Mouse (Mus musculus): ENCODE measurements around the gene Tekt4. TPM values are rescaled to one million over a fixed set of nuclear protein-coding genes. Genes with fewer than 3 reads are reported as not detected.

The Tekt4 gene
- total RNA-seq, 1 experiment: not detected

GRCm38 (mm10) chr17:25416219-25416618 is 38.2 kb upstream of the Tekt4 start:
- no peak for TF ChIP-seq CHD2 (IDR thresholded peaks at IDR 0.05; ENCODE audit: low read depth, low read length)
- no peak for TF ChIP-seq ZNF384 (IDR thresholded peaks at IDR 0.05; ENCODE audit: low read depth, low read length)
- TF ChIP-seq ZC3H11A (IDR thresholded peaks at IDR 0.05; ENCODE audit: borderline replicate concordance, low read depth, low read length): no peak
- TF ChIP-seq MAFK (IDR thresholded peaks at IDR 0.05; ENCODE audit: insufficient read depth, low read depth, low read length): no peak
- no peak for TF ChIP-seq HCFC1 (IDR thresholded peaks at IDR 0.05; ENCODE audit: borderline replicate concordance, insufficient read depth, low read length)
- no peaks in the 10 kb centered on the region for H3K36me3 ChIP-seq (ENCODE audit: control insufficient read depth, insufficient read depth, low read length, poor library complexity, severe bottlenecking)
- H3K4me1 ChIP-seq (ENCODE audit: control insufficient read depth in 2 of 2, insufficient read depth in 2 of 2, low read length in 2 of 2, poor library complexity in 1 of 2): peaks cover 0 to 22% of the 10 kb centered on the region in 2 experiments; a peak in 2 of 4 replicates
- H3K27ac ChIP-seq (ENCODE audit: insufficient read depth, low read depth, low read length, poor library complexity, severe bottlenecking): no peak overlapping the region
- H3K9me3 ChIP-seq (ENCODE audit: control insufficient read depth, insufficient read depth, low read depth, low read length): no peaks in the 10 kb centered on the region
- H3K4me3 ChIP-seq (ENCODE audit: insufficient read depth in 1 of 2, low read depth in 1 of 2, low read length in 2 of 2, poor library complexity in 1 of 2, severe bottlenecking in 1 of 2): no peak overlapping the region
- in situ Hi-C loops (cut with MboI; ENCODE audit: low sequenced_read_pairs in 2 of 2, unreplicated experiment in 2 of 2): no loop called here
- no peak overlapping the region for H3K9ac ChIP-seq (ENCODE audit: insufficient read depth, low read depth, low read length, poor library complexity, severe bottlenecking)
- no peak for DNase-seq (ENCODE audit: low read depth, low spot score)

- H3K27ac ChIP-seq (ENCODE audit: insufficient read depth, low read depth, low read length, poor library complexity, severe bottlenecking): no peak overlapping the region
Observed at GRCm38 (mm10) chr17:25417990-25418389, 36.4 kb upstream of the Tekt4 start.

DNA sequence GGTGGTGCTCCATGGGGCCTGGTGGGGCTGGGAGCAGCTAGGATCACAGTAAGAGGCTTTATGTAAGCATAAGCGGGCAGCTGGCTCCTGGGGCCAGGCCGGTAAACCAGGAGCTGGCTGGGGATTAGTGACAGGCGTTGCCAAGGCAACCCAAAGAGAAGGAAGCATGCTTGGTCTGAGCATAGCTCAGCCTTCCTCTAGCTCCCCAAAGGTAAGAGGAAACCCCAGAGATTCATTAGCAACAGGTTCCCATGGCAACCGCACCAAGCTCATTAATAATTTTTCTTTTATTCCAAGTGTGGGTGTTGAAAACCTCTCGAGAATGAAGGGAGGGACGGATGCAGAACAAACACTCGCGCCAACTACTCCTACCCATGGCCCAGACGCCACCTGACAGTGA is 35.5 kb upstream of the Tekt4 start:
- Histone ChIP-seq H3K4me1 (ENCODE audit: control insufficient read depth in 2 of 2, insufficient read depth in 2 of 2, low read length in 2 of 2, poor library complexity in 1 of 2) (peaks cover 0 to 22% of the 10 kb centered on the region in 2 experiments; a peak in 2 of 4 replicates), H3K9me3 (ENCODE audit: control insufficient read depth, insufficient read depth, low read depth, low read length) (no peaks in the 10 kb centered on the region), H3K9ac (ENCODE audit: insufficient read depth, low read depth, low read length, poor library complexity, severe bottlenecking) (no peak overlapping the region), H3K27ac (ENCODE audit: insufficient read depth, low read depth, low read length, poor library complexity, severe bottlenecking) (no peak overlapping the region), H3K36me3 (ENCODE audit: control insufficient read depth, insufficient read depth, low read length, poor library complexity, severe bottlenecking) (no peaks in the 10 kb centered on the region), H3K4me3 (ENCODE audit: insufficient read depth in 1 of 2, low read depth in 1 of 2, low read length in 2 of 2, poor library complexity in 1 of 2, severe bottlenecking in 1 of 2) (no peak overlapping the region)
- TF ChIP-seq ZC3H11A (IDR thresholded peaks at IDR 0.05; ENCODE audit: borderline replicate concordance, low read depth, low read length) (no peak), MAFK (IDR thresholded peaks at IDR 0.05; ENCODE audit: insufficient read depth, low read depth, low read length) (no peak)
- no peak for DNase-seq (ENCODE audit: low read depth, low spot score)
- in situ Hi-C loops (cut with MboI; ENCODE audit: low sequenced_read_pairs in 2 of 2, unreplicated experiment in 2 of 2): no loop called here

More at GRCm38 (mm10) chr17:25417990-25418389, 36.4 kb upstream of the Tekt4 start:
- no peak overlapping the region for H3K9ac ChIP-seq (ENCODE audit: insufficient read depth, low read depth, low read length, poor library complexity, severe bottlenecking)
- no peaks in the 10 kb centered on the region for H3K36me3 ChIP-seq (ENCODE audit: control insufficient read depth, insufficient read depth, low read length, poor library complexity, severe bottlenecking)
- H3K9me3 ChIP-seq (ENCODE audit: control insufficient read depth, insufficient read depth, low read depth, low read length): no peaks in the 10 kb centered on the region
- peaks cover 0 to 22% of the 10 kb centered on the region in 2 experiments; a peak in 2 of 4 replicates for H3K4me1 ChIP-seq (ENCODE audit: control insufficient read depth in 2 of 2, insufficient read depth in 2 of 2, low read length in 2 of 2, poor library complexity in 1 of 2)
- in situ Hi-C loops (cut with MboI; ENCODE audit: low sequenced_read_pairs in 2 of 2, unreplicated experiment in 2 of 2): no loop called here
- H3K4me3 ChIP-seq (ENCODE audit: insufficient read depth in 1 of 2, low read depth in 1 of 2, low read length in 2 of 2, poor library complexity in 1 of 2, severe bottlenecking in 1 of 2): no peak overlapping the region
- DNase-seq (ENCODE audit: low read depth, low spot score): no peak
- no peak for TF ChIP-seq HCFC1 (IDR thresholded peaks at IDR 0.05; ENCODE audit: borderline replicate concordance, insufficient read depth, low read length)
- no peak for TF ChIP-seq ZNF384 (IDR thresholded peaks at IDR 0.05; ENCODE audit: low read depth, low read length)
- no peak for TF ChIP-seq MAFK (IDR thresholded peaks at IDR 0.05; ENCODE audit: insufficient read depth, low read depth, low read length)
- no peak for TF ChIP-seq ZC3H11A (IDR thresholded peaks at IDR 0.05; ENCODE audit: borderline replicate concordance, low read depth, low read length)
- TF ChIP-seq CHD2 (IDR thresholded peaks at IDR 0.05; ENCODE audit: low read depth, low read length): no peak

DNA sequence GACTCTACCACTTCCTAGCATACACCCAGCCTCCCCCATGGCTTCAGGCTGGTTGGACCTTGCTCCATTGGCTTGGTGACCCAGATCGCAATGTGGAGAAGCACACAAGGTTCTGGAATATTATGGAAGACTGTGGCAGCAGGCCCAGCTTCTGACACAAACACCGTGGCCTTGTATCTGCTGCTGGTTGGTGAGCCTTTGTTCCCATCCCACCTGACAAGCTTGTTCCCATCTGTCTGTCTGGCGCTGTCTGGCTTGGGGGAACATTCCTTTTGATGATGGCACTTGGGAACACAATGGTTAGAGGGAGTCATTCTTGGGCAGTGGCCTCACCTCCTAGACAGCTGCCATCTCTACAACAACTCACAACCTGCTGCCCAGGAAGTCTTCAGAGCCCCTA is 33.4 kb upstream of the Tekt4 start:
- in situ Hi-C loops (cut with MboI; ENCODE audit: low sequenced_read_pairs in 2 of 2, unreplicated experiment in 2 of 2): no loop called here
- H3K4me3 ChIP-seq (ENCODE audit: insufficient read depth in 1 of 2, low read depth in 1 of 2, low read length in 2 of 2, poor library complexity in 1 of 2, severe bottlenecking in 1 of 2): no peak overlapping the region
- no peak overlapping the region for H3K9ac ChIP-seq (ENCODE audit: insufficient read depth, low read depth, low read length, poor library complexity, severe bottlenecking)
- TF ChIP-seq MAFK (IDR thresholded peaks at IDR 0.05; ENCODE audit: insufficient read depth, low read depth, low read length): no peak
- no peak for TF ChIP-seq ZNF384 (IDR thresholded peaks at IDR 0.05; ENCODE audit: low read depth, low read length)
- TF ChIP-seq HCFC1 (IDR thresholded peaks at IDR 0.05; ENCODE audit: borderline replicate concordance, insufficient read depth, low read length): no peak
- TF ChIP-seq CHD2 (IDR thresholded peaks at IDR 0.05; ENCODE audit: low read depth, low read length): no peak
- TF ChIP-seq ZC3H11A (IDR thresholded peaks at IDR 0.05; ENCODE audit: borderline replicate concordance, low read depth, low read length): no peak
- no peak overlapping the region for H3K27ac ChIP-seq (ENCODE audit: insufficient read depth, low read depth, low read length, poor library complexity, severe bottlenecking)
- DNase-seq (ENCODE audit: low read depth, low spot score): no peak
- no peaks in the 10 kb centered on the region for H3K36me3 ChIP-seq (ENCODE audit: control insufficient read depth, insufficient read depth, low read length, poor library complexity, severe bottlenecking)
- peaks cover 0 to 5% of the 10 kb centered on the region in 2 experiments; a peak in 1 of 4 replicates for H3K4me1 ChIP-seq (ENCODE audit: control insufficient read depth in 2 of 2, insufficient read depth in 2 of 2, low read length in 2 of 2, poor library complexity in 1 of 2)
- H3K9me3 ChIP-seq (ENCODE audit: control insufficient read depth, insufficient read depth, low read depth, low read length): no peaks in the 10 kb centered on the region

DNA sequence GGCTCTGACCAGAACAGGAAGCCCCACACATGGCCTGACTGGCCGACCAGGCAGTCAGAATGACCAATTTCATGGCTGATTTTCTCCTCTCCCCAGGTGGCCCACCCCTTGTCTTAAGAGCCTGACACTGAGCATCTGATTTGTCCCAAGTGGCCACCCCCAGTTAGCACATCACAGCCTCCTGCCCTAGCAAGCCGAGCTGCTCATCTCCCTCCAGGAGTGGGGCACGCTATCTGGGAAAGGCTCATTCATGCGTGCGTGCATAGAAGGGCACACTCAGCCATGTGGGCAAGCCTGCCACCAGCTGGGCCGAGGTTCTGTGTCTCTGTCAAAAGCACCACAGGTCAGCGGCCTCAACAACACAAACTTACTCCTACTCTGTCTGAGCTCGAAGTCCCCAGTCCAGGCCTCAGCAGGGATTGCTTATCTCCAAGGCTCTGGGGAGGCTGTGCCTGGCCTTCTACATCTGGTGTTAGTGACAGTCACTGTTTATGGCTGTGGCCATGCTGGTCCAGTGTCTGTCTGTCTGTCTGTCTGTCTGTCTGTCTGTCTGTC is 29.8 kb upstream of the Tekt4 start:
- Histone ChIP-seq H3K4me1 (ENCODE audit: control insufficient read depth in 2 of 2, insufficient read depth in 2 of 2, low read length in 2 of 2, poor library complexity in 1 of 2) (peaks cover 0 to 3% of the 10 kb centered on the region in 2 experiments; a peak in 1 of 4 replicates), H3K9ac (ENCODE audit: insufficient read depth, low read depth, low read length, poor library complexity, severe bottlenecking) (no peak overlapping the region), H3K27ac (ENCODE audit: insufficient read depth, low read depth, low read length, poor library complexity, severe bottlenecking) (no peak overlapping the region), H3K4me3 (ENCODE audit: insufficient read depth in 1 of 2, low read depth in 1 of 2, low read length in 2 of 2, poor library complexity in 1 of 2, severe bottlenecking in 1 of 2) (no peak overlapping the region), H3K36me3 (ENCODE audit: control insufficient read depth, insufficient read depth, low read length, poor library complexity, severe bottlenecking) (no peaks in the 10 kb centered on the region), H3K9me3 (ENCODE audit: control insufficient read depth, insufficient read depth, low read depth, low read length) (no peaks in the 10 kb centered on the region)
- DNase-seq (ENCODE audit: low read depth, low spot score): no peak
- in situ Hi-C loops (cut with MboI; ENCODE audit: low sequenced_read_pairs in 2 of 2, unreplicated experiment in 2 of 2): no loop called here
- TF ChIP-seq CHD2 (IDR thresholded peaks at IDR 0.05; ENCODE audit: low read depth, low read length) (no peak), MAFK (IDR thresholded peaks at IDR 0.05; ENCODE audit: insufficient read depth, low read depth, low read length) (no peak), ZNF384 (IDR thresholded peaks at IDR 0.05; ENCODE audit: low read depth, low read length) (no peak), HCFC1 (IDR thresholded peaks at IDR 0.05; ENCODE audit: borderline replicate concordance, insufficient read depth, low read length) (no peak), ZC3H11A (IDR thresholded peaks at IDR 0.05; ENCODE audit: borderline replicate concordance, low read depth, low read length) (no peak)
